Mouse (Mus musculus): ENCODE results near the gene Arhgap24.

Gene Arhgap24

DNA sequence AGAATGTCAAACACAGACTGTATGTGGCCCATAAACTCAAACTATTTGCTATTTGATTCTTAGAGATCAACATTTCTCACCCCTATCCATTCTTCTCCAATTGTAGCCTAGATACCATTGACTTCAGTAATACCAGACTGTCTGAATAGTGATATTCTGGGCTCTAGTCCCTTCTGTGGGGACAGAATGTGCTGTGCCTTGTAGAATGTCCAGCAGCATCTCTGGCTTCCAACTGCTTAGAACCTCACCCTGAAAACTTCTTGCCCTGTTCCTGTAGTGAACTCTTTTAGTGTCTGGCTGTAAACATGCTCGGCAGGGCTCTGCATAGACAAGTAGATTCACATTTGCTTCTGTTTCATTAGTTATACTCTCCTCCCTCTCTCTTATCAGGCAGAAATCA, 110.2 kb downstream of the Arhgap24 start:
- DNase-seq, result no peak

DNA sequence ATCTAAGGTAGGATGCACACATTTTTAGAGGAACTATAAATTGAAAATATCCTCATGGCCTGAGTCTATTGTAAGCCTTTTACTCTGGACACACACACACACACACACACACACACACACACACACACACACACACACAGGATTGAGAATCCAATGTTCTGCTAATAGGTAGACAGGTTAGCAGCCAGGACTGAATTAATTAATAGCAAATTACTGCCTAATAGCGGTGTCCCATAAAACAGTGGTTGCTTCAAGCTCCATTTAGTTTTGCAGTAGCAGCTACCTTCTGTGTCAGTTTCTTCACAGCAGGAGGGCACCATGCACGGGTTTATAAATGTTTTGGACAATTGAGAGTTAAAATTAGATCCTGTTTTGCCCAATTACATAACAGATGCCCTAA, 111.9 kb downstream of the Arhgap24 start:
- DNase-seq, result no peak

DNA sequence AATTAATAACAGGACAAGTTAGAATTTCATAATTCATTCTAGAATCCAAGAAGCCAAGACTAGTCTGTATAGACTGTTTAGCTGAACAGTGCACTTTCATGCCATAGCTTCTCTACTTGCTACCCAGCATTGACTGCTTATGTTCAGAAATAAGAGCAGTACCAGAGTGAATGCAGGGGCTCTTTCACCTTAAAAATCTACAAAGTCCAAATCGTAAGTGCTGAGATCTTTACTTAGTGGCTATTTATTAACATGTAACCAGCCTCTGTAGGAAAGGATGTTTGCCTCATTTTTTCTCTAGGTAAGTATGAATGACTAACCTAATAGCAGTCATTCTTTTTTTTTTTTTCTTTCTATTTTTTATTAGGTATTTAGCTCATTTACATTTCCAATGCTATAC, 117.9 kb downstream of the Arhgap24 start:
- no peak for DNase-seq

DNA sequence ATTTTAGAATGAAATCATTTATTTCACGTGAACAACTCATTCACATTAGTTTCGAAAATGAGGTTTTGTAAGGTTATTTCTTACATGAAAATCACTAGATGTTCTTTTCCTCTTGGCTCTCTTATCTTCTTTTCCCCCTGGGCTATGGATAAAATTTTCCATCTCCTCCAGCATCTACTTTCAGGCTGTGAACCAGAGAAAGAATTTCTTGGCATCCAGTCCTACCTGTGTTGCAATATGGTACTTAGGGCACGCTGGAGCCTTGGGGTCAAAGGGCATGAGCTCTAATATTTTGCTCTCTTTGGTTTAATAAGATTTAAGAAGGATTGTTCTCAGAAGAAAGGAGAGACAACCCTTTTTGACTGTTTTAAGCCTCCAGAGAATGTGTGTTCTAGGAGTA, 132.4 kb downstream of the Arhgap24 start:
- no peak for DNase-seq

DNA sequence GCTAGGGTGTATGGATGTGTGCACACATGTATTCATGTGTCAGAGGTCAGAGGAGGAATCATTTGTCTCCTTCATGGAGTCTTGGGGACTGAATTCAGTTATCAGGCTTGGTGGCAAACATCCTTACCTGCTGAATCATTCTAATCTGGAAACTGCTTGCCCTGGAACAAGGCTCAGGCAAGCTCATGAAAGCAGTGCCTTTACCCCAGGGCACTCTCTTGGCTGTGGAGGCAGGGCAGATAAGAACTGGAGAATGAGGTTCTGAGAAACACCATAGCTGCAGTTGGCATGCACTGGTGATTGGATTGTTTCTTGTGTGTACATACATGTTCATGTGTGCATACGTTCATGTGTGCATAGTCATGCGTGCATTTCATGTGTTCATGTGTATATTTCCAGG, 132.9 kb downstream of the Arhgap24 start:
- no peak for DNase-seq

DNA sequence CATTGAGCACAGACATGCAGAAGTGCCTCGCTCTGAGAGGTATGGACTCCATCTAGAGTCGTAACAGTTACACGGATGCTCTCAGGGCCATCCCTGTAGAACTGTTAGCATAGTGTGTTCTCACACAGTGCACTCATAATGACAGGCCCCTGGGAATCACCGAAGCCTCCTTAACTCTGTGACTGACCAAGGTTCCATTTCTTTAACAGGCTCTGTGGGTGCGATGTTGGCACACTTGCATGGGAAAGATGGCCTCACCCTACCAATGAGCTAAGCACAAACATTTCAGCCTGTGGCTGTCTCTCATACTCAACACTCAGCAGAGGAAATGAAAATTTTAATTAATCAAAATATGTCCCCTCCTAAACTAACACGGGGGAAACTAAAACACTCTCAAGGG, 134.1 kb downstream of the Arhgap24 start:
- no peak for DNase-seq

DNA sequence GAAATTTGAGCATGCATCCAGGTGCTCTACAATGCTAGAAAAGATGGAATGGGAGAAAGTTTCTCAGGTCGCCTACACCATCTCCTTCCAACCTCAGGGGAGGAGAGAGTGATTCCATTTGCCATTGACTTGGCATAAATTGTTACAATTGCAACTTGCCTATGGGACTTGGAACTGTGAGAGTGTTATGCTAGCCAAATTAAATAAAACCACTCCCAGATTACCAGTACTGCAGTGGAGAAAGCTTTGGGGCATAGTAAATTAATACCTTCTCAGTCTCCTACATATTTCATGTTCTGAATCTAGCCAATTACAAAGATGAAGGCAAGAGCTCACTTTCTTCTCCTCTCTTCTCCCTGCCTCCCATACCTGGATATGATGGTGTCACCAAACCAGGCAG, 139.8 kb downstream of the Arhgap24 start:
- no peak for DNase-seq

DNA sequence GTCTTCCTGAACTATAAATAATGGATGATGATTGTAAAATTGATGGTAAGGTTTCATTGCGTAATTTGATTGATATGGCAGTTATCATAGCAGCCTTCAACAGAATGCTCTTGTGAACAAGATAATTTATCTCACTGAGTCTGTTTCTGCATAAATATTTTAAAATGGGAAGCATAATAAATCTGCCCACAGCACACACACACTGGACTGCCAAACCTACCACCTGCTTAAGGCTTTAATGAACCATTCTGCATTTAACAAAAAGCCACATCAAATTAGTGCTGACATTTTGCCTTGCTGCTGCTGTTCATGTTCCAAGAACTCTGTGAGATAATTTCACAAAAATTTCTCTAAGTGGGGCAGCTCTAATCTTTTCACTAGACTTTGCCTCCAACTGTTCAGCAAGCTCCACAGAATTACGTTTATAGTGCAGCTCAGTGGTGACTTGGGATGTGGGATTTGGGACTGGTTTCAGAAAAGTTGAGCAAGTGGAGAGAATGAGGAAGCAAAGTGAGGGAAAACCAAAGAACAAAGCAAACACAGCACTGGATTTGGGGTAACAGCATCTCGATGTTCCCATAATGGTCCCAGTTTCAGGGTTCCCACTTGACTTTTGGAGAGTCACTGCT, 142.7 kb downstream of the Arhgap24 start:
- no peak for DNase-seq

DNA sequence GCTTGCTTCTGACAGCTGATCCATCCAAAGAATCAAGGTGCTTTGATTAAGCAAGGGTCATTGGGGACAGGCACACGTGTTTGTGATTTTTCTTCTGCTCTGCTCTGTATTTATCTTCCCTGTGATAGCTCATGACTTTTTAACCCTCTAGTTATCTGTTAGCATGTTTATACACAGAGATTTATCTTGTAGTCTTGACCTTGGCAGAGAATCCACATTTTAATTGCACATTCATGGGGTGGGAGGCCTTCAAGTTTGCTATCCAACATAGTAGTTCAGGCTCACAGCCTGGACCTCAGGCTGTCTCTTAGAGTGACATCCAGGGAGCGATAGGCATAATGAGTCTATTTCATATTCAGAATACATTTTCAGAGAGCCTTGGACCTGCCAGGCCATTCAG, 145.5 kb downstream of the Arhgap24 start:
- no peak for DNase-seq

DNA sequence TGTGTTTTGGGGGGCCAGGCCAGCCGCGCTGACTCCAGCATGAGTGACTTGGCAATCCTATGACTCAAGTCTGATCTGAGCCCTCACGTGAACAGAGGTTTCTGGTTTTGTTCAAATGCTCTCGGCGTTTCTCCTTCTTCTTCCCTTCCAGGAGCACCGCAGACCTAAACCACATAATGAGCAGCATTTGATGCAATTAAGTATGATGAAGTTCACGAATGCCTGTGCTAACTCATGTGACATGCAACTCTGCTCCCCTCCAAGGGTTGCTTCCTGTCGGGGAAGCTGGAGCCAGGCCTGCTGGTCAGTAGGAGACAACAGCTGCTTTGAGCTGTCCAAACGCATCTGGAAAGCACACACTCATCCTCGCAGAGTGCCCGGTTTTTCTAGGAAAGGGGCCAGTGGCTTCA, 148.2 kb downstream of the Arhgap24 start:
- DNase-seq, result no peak

DNA sequence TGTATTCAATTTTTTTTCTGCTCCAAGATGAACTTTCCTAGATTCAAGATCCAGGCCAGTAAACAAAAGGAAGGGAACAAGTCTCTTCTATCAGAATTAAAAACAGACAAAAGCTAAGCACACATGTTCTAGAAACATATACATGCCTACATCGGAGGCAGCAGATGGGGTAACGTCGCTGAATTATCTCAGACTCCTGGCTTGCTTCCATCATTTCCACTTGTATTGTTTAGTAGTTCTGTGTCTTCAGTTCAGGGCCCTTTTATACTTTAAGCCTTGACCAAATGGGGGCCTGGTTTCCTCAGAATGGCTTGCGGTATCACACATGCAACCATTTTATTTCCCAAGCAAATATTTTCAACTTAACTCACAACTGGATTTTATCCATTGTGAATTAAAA, 154.4 kb downstream of the Arhgap24 start:
- no peak for DNase-seq

DNA sequence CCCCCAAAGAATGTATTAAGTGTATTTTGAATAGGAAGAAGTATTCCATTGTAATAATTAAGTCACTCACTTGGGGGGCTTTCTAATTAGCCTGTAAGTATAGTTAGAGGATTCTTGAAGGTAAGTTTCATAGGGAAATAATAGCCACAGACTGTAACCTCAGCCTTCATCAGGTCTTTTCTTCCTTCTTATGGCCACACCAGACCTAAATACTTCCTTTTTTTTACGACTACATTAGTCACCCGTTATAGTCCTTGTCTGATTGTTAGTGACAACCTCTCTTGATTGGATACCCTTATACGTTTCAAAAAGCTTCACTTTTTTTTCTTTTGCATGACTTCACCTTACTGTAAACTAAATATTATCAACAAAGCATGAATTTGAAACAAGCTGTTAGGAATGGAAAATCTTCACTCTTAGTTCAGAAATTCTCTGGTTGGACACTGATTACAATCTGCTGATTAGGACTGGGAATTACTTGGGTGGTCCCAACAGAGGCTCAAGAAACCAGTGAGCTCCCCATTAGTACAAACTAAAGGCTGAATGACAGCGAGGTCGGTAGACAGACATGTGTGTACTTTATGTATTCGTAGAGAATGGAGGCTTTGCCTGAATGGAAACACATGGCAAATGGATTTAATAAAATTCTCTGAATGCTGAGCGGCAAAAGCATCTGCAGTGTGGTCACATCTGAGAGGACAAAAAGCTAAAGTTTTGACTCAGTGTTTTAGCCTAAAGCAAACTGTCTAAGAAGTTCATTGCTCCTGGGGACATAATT, 158.8 kb downstream of the Arhgap24 start:
- DNase-seq, result no peak

DNA sequence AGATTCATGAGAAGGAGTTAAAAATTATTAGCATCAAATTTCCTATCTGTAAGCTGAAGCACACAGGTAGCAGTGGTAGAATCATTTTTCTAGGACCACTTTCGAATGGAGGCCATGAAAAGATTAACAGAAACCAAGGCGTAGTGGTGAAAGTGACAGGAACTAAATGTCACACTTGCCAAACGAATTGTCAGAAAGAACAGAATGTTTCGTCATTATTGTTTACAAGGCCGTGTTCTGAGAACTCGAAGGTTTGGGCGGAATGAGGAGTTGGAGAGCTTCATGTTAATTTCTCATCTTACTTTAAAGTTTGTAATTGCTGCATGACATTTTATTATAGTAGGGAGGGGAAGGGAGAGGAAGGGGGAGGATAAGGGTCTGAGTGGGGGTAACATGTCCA, 162.2 kb downstream of the Arhgap24 start:
- no peak for DNase-seq

DNA sequence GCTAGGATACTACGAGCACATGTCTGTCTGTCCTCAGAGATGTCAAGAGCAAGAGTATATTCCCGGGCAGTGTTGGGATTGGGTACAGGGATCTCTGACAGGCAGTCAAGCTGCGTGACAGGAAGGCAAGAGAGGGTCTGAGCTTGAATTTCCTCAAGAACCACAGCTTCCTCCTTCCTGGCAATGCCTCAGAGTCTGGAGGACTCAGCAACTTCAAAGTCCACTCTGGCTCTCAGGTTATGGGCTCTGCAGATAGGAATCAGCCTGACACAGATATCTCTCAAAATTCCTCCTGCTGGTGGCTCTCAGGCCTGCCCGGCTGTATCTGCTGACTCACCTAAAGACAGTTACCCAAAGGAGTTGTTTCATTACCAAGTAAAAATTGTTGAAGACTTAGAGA, 162.6 kb downstream of the Arhgap24 start:
- no peak for DNase-seq

DNA sequence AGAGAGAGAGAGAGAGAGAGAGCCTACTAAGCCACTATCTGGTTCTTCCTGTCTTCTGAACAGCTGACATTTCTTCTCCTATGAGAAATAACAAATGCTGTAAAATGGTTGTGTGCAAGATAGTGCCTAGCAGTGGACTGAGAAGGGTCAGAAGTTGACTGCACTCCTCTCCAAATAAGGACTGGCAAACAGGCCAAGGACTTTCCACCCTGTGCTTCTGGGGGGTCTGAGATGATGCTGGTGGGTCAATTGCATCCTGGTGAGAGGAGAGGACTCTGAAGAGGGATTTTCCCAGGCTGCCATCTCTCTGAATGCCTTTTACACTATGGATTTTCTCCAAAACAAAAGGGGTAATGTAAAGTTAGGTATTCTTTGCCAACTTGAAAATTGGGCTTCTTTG, 177.9 kb downstream of the Arhgap24 start:
- no peak for DNase-seq

DNA sequence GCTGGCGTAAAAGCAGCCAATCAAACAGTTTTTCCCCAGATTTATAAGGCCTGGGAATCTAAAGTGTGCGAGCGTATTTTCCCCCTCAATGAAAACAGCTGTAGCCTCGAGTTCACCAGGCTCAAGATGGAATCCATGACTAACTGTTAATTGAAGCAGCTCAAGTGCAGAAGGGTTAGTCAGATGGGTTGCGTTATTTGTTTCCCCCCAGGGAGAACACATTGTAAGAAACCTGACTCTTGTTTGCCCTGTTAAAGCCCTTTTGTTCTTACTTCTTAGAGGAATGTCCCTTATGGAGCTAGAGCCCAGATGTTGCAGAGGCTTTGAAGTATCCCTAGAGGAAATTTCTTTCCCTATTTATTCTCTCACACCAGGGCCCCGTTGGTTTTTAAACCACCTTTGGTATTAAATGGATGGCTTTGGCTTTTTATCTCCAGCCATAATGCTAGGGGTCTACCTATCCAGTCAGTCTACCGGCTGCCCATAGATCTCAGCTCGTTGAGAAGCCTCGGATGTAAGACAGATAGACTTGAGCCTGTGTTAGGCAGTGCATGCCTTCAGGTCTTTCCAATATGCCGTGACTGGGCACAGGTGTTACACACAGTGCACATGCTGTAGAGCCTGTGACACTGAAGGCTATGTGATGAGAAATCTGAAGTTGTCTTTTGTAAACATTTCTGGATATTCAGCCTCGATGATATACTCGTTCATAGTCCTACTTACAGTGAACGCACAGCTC, 184.0 kb downstream of the Arhgap24 start:
- DNase-seq, result no peak

DNA sequence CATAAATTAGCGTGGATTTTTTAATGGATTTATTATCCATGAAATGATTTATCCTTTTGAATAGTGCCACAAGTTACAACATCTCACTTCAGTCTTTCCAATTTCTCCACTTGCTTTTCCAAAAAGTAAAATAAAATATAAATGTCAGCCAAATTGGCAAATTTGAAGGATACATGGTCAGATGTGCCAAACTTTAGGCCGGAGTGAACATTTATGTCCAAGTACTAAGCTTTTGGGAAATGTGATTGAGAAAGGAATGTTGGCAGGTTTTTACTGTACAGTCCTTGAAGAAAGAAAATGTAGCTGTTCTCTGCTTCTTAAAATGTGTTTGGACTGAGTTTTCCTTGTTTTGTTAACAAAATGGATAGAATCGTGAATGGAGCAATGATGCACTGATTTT, 185.7 kb downstream of the Arhgap24 start:
- DNase-seq, result no peak

DNA sequence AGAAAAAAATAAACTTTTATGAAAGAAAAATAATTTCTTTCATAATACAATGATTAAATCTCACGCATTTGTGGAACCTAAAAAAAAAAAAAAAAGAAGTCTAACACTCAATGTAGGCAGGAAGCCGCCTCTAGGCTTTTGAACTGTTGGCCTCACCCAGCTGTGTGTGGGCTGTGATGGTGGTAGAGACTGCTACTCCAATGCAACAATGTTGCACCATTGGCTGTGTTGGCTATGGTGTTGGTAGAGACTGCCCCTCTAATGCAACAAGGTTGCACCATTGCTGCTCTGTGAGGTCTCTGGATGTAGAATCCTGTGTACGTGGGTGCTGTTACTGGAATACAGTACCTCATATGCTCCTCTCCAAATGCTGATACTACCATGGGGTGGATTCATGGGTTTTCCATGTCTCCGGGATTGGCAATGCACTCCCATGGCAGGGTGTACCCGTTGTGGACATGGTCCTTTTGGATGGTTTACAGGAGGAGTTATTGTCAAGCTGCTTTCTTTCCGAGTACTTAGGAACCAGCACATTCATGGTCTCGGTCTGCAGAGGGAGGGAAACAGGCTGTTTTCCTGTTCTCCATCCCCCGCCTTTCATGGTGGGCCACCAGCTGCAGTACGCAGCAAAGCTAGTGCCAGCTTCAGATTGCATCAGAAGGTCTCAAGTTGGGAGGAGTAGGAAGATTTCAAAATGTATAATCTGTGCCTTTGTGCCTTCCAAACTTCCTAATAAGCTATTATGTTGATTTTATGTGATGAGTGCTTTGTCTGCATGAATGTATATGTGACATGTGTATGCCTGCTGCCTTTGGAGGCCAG, 186.8 kb downstream of the Arhgap24 start:
- DNase-seq, result no peak

DNA sequence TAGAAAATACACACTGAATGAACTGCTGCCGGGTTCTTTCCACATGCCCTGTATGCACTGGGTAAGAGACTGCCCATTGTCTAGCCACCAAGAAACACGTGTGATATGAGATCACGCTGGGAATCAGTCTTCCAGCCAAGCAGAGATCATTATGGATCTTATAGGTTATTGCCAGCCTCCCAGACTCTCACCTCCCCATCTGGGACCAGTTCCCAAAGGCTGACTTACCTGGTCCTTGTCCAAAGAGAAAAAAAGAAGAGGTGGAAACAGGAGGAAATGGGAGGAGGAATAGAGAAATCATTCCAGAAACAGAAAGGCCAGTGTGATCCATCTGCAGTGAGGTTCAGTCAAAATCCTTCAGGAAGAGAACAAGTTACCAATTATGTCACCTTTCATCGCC, 189.0 kb downstream of the Arhgap24 start:
- DNase-seq, result no peak

DNA sequence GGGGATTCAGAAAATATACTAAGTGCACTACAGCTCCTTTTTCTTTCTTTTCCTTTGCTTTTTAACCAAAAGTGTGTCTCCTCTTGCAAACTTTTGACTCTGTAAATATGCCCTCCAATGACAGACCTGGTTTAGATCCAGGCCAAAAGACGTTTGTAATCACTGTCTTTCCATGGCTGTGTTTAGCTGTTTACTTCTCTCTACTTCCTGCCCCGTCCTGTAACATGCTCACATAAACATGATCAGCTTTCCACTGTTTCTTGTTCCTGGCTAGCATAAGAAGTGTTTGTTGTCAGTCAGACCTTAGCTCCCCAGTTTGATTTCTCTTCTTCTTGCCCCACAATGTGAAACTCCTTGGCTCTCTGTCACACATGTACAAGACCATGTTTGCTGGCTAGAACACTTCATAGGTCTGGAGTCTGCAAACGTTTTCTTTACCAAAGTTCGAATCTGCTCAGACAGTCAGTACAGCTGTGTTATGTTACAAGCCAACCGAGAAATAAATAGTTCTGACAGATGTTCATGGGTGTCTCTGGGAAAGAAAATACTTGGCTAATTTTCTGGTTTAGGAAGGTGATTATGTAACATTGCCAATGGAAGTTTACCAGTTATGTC, 189.6 kb downstream of the Arhgap24 start:
- DNase-seq, result no peak

DNA sequence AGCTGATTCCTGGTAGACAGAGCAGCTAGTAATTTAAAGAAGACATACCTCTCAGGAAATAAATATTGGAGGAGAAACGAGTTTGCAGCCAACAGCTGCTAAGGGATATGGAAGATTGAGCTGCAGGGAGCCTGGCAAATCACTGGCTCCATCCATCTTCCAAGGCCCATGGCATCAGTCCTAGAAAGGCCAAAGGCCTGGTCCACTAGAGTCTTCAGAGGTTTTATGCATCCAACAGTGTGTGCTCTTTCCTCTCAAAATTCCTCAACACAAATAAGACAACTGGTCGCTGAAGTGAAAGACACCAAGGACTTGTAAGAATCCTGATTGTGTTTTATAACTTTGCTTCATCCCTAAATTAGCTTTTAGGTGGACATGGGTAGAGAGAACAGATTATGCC, 194.1 kb downstream of the Arhgap24 start:
- no peak for DNase-seq

DNA sequence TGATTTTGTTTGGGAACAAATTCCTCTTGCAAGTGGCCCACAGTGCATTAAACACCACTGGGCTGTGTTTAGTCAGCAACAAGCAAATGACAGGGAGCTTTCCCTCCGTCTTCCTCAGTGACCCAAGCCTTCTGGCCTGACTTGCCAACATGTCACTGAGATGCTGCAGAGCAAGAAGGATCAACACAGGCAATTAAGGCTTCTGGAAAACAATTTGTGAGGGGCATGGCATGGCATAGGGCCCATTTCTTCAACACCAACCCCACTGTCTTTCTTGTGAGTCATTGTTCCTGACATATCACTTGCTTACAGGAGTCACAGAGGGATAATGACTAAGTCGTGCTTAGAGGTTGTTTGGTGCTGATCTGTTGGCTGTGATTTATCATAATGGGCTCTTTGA, 196.0 kb downstream of the Arhgap24 start:
- no peak for DNase-seq

DNA sequence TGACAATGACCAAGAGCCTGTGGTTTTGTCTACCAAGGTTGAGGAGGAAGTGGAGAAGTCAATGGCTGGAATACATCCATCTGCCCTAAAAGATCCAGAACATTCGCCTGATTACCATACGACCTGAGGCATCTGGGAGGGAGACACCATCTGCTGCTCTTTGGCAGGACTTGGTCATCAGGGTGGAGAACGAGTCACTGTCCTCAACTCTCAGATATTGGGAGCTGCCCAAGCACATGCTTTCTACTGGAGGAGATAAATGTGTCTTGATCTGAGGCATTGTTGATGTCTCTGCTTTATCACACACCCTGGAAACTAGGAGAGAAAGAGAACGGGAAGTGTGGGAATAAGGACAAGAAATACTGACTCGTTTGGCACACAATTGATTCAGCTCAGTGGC, 206.5 kb downstream of the Arhgap24 start:
- no peak for DNase-seq
